Mouse (Mus musculus) megakaryocyte, embryonic 14.5 days (primary cell): ENCODE measurements around the gene Ankrd27.
"Not testable (repeated sequence)": the region's sequence is repeated elsewhere in the genome, so short reads cannot be mapped to it uniquely, and the experiment has no call there.

ENCODE experiments used
- FLI1 ChIP-seq: IDR thresholded peaks from 2 replicates; pipeline ENCODE4 v1.6.1; 2012; ENCODE audit warnings: low read length, inconsistent platforms, mixed read lengths
- GATA1 ChIP-seq: IDR thresholded peaks from 3 replicates; pipeline ENCODE4 v1.6.1; 2012; ENCODE audit warnings: mixed read lengths, low read length, inconsistent platforms, borderline replicate concordance

- TF ChIP-seq GATA1, FLI1: not testable (repeated sequence)
Measured at GRCm38 (mm10) chr7:35564872-35565271, 21.2 kb upstream of the Ankrd27 start.
